Comparison of ENCODE assay signal across 8 mouse cellular contexts in the genomic region with DNA sequence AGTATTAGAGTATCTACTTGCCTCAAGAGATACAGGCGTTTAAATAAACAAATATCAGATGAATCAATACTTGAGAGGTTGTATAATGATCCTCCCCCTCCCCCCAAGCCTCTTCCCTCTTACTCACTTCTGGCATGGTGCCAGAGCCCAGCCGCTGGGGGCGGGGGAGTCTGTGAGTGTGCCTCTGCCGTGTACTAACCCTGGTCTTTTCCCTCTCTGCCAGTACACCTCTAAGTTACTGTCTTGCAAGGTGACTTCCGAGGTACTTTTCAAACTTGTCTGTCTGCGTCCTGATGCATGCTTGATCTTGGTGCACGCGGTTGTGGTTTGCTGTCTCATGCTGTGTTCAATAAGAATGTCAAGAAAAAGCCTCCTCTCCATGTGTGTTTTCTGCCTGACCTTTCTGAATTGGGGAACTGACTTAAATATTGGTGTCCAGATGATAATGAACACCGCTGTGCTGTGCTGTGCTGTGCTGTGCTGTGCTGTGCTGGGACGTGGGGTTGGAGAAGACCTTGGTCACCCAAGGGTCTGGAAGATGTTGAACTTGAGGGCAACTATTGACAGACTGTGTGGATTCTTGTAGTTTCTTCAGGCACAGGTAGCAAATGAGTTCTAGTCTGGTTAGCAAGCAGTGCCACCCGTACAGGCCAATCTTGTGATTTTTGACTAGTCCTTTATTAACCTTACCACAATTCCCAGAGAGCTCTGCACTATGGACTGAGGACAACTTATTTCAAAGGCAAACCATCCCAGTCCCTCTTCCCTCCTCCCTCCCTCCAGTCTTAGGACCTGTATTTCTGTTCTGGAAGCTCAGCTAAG. TPM values are rescaled to one million over a fixed set of nuclear protein-coding genes. Genes with fewer than 3 reads are reported as not detected.
DNase-seq lines count a peak whose midpoint lies in the region; ATAC-seq lines count a peak whose summit lies in the region.

No protein-coding gene starts in this region.

- peak; percentile 48; the same call in 1 of the 2 replicates for ATAC-seq in midbrain, embryonic 11.5 days (ENCODE audit: low FRiP score)
- ATAC-seq in hindbrain, embryonic 11.5 days (ENCODE audit: low FRiP score): peak; percentile 68

- H3K27ac ChIP-seq in midbrain, embryonic 11.5 days (ENCODE audit: low read depth, low read length): no peak overlapping the region
- H3K27ac ChIP-seq in midbrain, embryonic 10.5 days (replicated peaks): no peak overlapping the region
- no peak overlapping the region for H3K27ac ChIP-seq in hindbrain, embryonic 11.5 days (ENCODE audit: low read depth, low read length)

- H3K4me3 ChIP-seq in midbrain, embryonic 11.5 days (ENCODE audit: low read depth, low read length): no peak overlapping the region
- no peak overlapping the region for H3K4me3 ChIP-seq in midbrain, embryonic 10.5 days
- no peak overlapping the region for H3K4me3 ChIP-seq in hindbrain, embryonic 11.5 days (ENCODE audit: low read depth, low read length)

- H3K4me2 ChIP-seq in midbrain, embryonic 11.5 days: no peak overlapping the region
- no peak overlapping the region for H3K4me2 ChIP-seq in hindbrain, embryonic 11.5 days (replicated peaks; ENCODE audit: low read depth, low read length)

- H3K36me3 ChIP-seq in midbrain, embryonic 11.5 days (ENCODE audit: control insufficient read depth, insufficient read depth, low read length): no peaks in the 10 kb centered on the region
- H3K36me3 ChIP-seq in midbrain, embryonic 10.5 days: no peaks in the 10 kb centered on the region
- H3K36me3 ChIP-seq in hindbrain, embryonic 11.5 days (ENCODE audit: control insufficient read depth, insufficient read depth, low read length): no peaks in the 10 kb centered on the region

- no peak for DNase-seq in midbrain, embryonic 11.5 days (ENCODE audit: low spot score, missing footprints)
- DNase-seq in midbrain, embryonic 10.5 days (ENCODE audit: low spot score): no peak
- DNase-seq in adrenal gland, postnatal 36 days: peak; percentile 85 to 87
- peak; percentile 59 for DNase-seq in hindbrain, embryonic 11.5 days (ENCODE audit: low spot score)
- DNase-seq in naive thymus-derived CD4-positive, alpha-beta T cell, adult 2 months (ENCODE audit: low read depth): peak; percentile 54
- DNase-seq in layer of hippocampus, adult 11-12 months (ENCODE audit: low spot score): no peak
- DNase-seq in layer of hippocampus, adult 18-20 months (ENCODE audit: low spot score in 2 of 2): no peak
- no peak for DNase-seq in left cerebral cortex, postnatal 36 days (ENCODE audit: low spot score in 2 of 2)

- WGBS in midbrain, embryonic 11.5 days: 64% methylated on average over 11 of the region's 11 CpGs
- WGBS in midbrain, embryonic 10.5 days: 79% methylated on average over 11 of the region's 11 CpGs
- WGBS in hindbrain, embryonic 11.5 days: 71% methylated on average over 11 of the region's 11 CpGs

- H3K4me1 ChIP-seq in midbrain, embryonic 11.5 days (ENCODE audit: control insufficient read depth, insufficient read depth, low read length): peaks cover 3% of the 10 kb centered on the region; the same call in 1 of the 2 replicates
- H3K4me1 ChIP-seq in midbrain, embryonic 10.5 days: peaks cover 16% of the 10 kb centered on the region
- peaks cover 5% of the 10 kb centered on the region; the same call in 1 of the 2 replicates for H3K4me1 ChIP-seq in hindbrain, embryonic 11.5 days (replicated peaks; ENCODE audit: control insufficient read depth, insufficient read depth, low read length)

- no peak overlapping the region for H3K9ac ChIP-seq in midbrain, embryonic 11.5 days (ENCODE audit: low read length)
- H3K9ac ChIP-seq in hindbrain, embryonic 11.5 days (ENCODE audit: low read depth, low read length): no peak overlapping the region

- no peaks in the 10 kb centered on the region for H3K27me3 ChIP-seq in midbrain, embryonic 11.5 days (ENCODE audit: control insufficient read depth, insufficient read depth, low read length)
- no peaks in the 10 kb centered on the region for H3K27me3 ChIP-seq in midbrain, embryonic 10.5 days (ENCODE audit: low read depth, poor library complexity, severe bottlenecking)
- no peaks in the 10 kb centered on the region for H3K27me3 ChIP-seq in hindbrain, embryonic 11.5 days (ENCODE audit: control insufficient read depth, insufficient read depth, low read length)

- intact Hi-C loops in left cerebral cortex, postnatal 36 days (cut with DNase I): no loop called here

- no peaks in the 10 kb centered on the region for H3K9me3 ChIP-seq in midbrain, embryonic 11.5 days (ENCODE audit: control insufficient read depth, low read length)
- H3K9me3 ChIP-seq in midbrain, embryonic 10.5 days (replicated peaks): no peaks in the 10 kb centered on the region
- H3K9me3 ChIP-seq in hindbrain, embryonic 11.5 days (ENCODE audit: control insufficient read depth, low read length): no peaks in the 10 kb centered on the region

RNA-seq across cellular contexts. Expression of a gene that starts 29.8 kb away (rescaled TPM):
- 0.04 TPM in 1 of 2 replicates, not detected in the other for polyA plus RNA-seq in midbrain, embryonic 11.5 days (2014; fragmentation: Nextera tagmentation; extraction: Ambion mirVana)
- polyA plus RNA-seq in midbrain, embryonic 10.5 days (2016; fragmentation: Nextera tagmentation; extraction: Ambion mirVana): 0.07 and 0.10 TPM in 2 replicates
- 10 to 100 TPM in 1 of 2 experiments, 1 to 10 TPM in 1; 9.8 to 15.0 TPM for total RNA-seq in adrenal gland, postnatal 36 days (2021)
- 0.13 and 0.31 TPM in 2 replicates for polyA plus RNA-seq in hindbrain, embryonic 11.5 days (2014; fragmentation: Nextera tagmentation; extraction: Ambion mirVana)
- total RNA-seq in layer of hippocampus, adult 18-20 months (2021): under 1 TPM; 0.25 to 0.33 TPM
- total RNA-seq in left cerebral cortex, postnatal 36 days (2021): under 1 TPM; 0.15 to 0.18 TPM

Comparison
In these comparisons a context has a peak if more than half of its experiments do, and no peak if none do; other contexts are left out.
1. DNase-seq: peak in adrenal gland, postnatal 36 days (2 of 2), hindbrain, embryonic 11.5 days (single experiment) and naive thymus-derived CD4-positive, alpha-beta T cell, adult 2 months (single experiment); none in midbrain, embryonic 11.5 days (single experiment), midbrain, embryonic 10.5 days (single experiment), layer of hippocampus, adult 11-12 months (single experiment), layer of hippocampus, adult 18-20 months (0 of 2) and left cerebral cortex, postnatal 36 days (0 of 2).
2. RNA of a gene that starts 29.8 kb away (total RNA-seq): 9.8 to 15.0 TPM in adrenal gland, postnatal 36 days; 0.25 to 0.33 TPM in layer of hippocampus, adult 18-20 months and 0.15 to 0.18 TPM in left cerebral cortex, postnatal 36 days; every median in the first group is over 4 times any median in the second.